Mouse (Mus musculus) MEL (cell line): ENCODE measurements around the gene Fkbp5. TPM values are rescaled to one million over a fixed set of nuclear protein-coding genes. Genes with fewer than 3 reads are reported as not detected.

Experiments used
- DNase-seq: peaks from one replicate; pipeline ENCODE4 v3.0.0; 2011; ENCODE audit warnings: low read depth, low spot score
- H3K27ac ChIP-seq: 2 replicates; pipeline ENCODE4 v1.5.1; 2012; ENCODE audit warnings: low read depth, mild to moderate bottlenecking, control low read depth, low read length, moderate library complexity; ENCODE audit not compliant: control insufficient read depth
- H3K27me3 ChIP-seq, 2 experiments: fragments of 150-350 bp in 1 of 2; sonication (generic) in 1 of 2; 2 replicates each; pipeline ENCODE4 v1.6.1; 2012; ENCODE audit warnings: low read length in 2 of 2, mild to moderate bottlenecking in 2 of 2, improper control_type of control experiment in 1 of 2, moderate library complexity in 1 of 2; ENCODE audit not compliant: insufficient read depth in 2 of 2, control insufficient read depth in 1 of 2
- H3K36me3 ChIP-seq, 2 experiments: 2 replicates each; pipeline ENCODE4 v1.6.1; 2012 to 2014; ENCODE audit warnings: low read length in 2 of 2, improper control_type of control experiment in 1 of 2, inconsistent platforms in 1 of 2, mild to moderate bottlenecking in 1 of 2; ENCODE audit not compliant: insufficient read depth in 2 of 2, control insufficient read depth in 1 of 2
- H3K4me1 ChIP-seq, 2 experiments: fragments of 150-350 bp in 1 of 2; sonication (generic) in 1 of 2; 2 replicates each; pipeline ENCODE4 v1.6.1; 2012; ENCODE audit warnings: low read length in 2 of 2, improper control_type of control experiment in 1 of 2, mild to moderate bottlenecking in 1 of 2; ENCODE audit not compliant: insufficient read depth in 2 of 2, control insufficient read depth in 1 of 2
- H3K4me3 ChIP-seq, 2 experiments: fragments of 150-350 bp in 1 of 2; sonication (generic) in 1 of 2; 2 replicates each; pipeline ENCODE4 v1.5.1; 2012; ENCODE audit warnings: low read depth in 2 of 2, low read length in 2 of 2, mild to moderate bottlenecking in 2 of 2, moderate library complexity in 2 of 2, control low read depth in 1 of 2, improper control_type of control experiment in 1 of 2; ENCODE audit not compliant: control insufficient read depth in 1 of 2, insufficient read depth in 1 of 2
- H3K79me2 ChIP-seq: 2 replicates; pipeline ENCODE4 v1.6.1; 2012; ENCODE audit warnings: mild to moderate bottlenecking, low read length, moderate library complexity; ENCODE audit not compliant: control insufficient read depth, poor library complexity, insufficient read depth
- H3K9ac ChIP-seq: 2 replicates; pipeline ENCODE4 v1.6.1; 2012; ENCODE audit warnings: low read depth, mild to moderate bottlenecking, control low read depth, low read length, moderate library complexity; ENCODE audit not compliant: control insufficient read depth, poor library complexity, severe bottlenecking
- H3K9me3 ChIP-seq: fragments of 150-350 bp; sonication (generic); replicated peaks from 2 replicates; pipeline ENCODE4 v1.6.1; 2012; ENCODE audit warnings: mild to moderate bottlenecking, low read length, improper control_type of control experiment, moderate library complexity; ENCODE audit not compliant: insufficient read depth
- BHLHE40 ChIP-seq: IDR thresholded peaks from 2 replicates; pipeline ENCODE4 v1.6.1; 2012; ENCODE audit warnings: low read depth, mild to moderate bottlenecking, inconsistent platforms, low read length, improper control_type of control experiment, borderline replicate concordance
- CHD2 ChIP-seq: IDR thresholded peaks from 2 replicates; pipeline ENCODE4 v1.6.1; 2011; ENCODE audit warnings: low read length, improper control_type of control experiment
- ELF1 ChIP-seq: IDR thresholded peaks from 2 replicates; pipeline ENCODE4 v1.6.1; 2014; ENCODE audit warnings: low read depth, mild to moderate bottlenecking, inconsistent platforms, low read length, improper control_type of control experiment, moderate library complexity
- MAFK ChIP-seq: IDR thresholded peaks from 2 replicates; pipeline ENCODE4 v1.6.1; 2011; ENCODE audit warnings: low read depth, mild to moderate bottlenecking, low read length, improper control_type of control experiment, borderline replicate concordance
- POLR2A ChIP-seq, 2 experiments: IDR thresholded peaks; 2 replicates each; pipeline ENCODE4 v1.6.1; 2011 to 2012; ENCODE audit warnings: low read length in 2 of 2, mild to moderate bottlenecking in 2 of 2, control low read depth in 1 of 2, improper control_type of control experiment in 1 of 2, low read depth in 1 of 2, moderate library complexity in 1 of 2; ENCODE audit not compliant: control insufficient read depth in 1 of 2, insufficient read depth in 1 of 2, poor library complexity in 1 of 2
- POLR2AphosphoS2 ChIP-seq: IDR thresholded peaks from 2 replicates; pipeline ENCODE4 v1.6.1; 2011; ENCODE audit warnings: low read length, improper control_type of control experiment
- SIN3A ChIP-seq: IDR thresholded peaks from 2 replicates; pipeline ENCODE4 v1.6.1; 2012; ENCODE audit warnings: low read length, improper control_type of control experiment, inconsistent platforms
- TBP ChIP-seq: IDR thresholded peaks from 2 replicates; pipeline ENCODE4 v1.8.0; 2011; ENCODE audit warnings: low read depth, low read length, improper control_type of control experiment
- USF2 ChIP-seq, 2 experiments: IDR thresholded peaks; 2 replicates each; pipeline ENCODE4 v1.6.1; 2011 to 2012; ENCODE audit warnings: improper control_type of control experiment in 2 of 2, low read length in 2 of 2, borderline replicate concordance in 1 of 2, inconsistent platforms in 1 of 2, low read depth in 1 of 2, mild to moderate bottlenecking in 1 of 2; ENCODE audit not compliant: insufficient read depth in 1 of 2
- ZC3H11A ChIP-seq: IDR thresholded peaks from 2 replicates; pipeline ENCODE4 v1.6.1; 2012; ENCODE audit warnings: low read depth, mild to moderate bottlenecking, inconsistent platforms, low read length, improper control_type of control experiment
- ZMIZ1 ChIP-seq: IDR thresholded peaks from 2 replicates; pipeline ENCODE4 v1.6.1; 2012; ENCODE audit warnings: low read depth, mild to moderate bottlenecking, inconsistent platforms, low read length, improper control_type of control experiment, moderate library complexity
- polyA plus RNA-seq, 2 experiments: library from polyadenylated mRNA; stranded (reverse) in 1 of 2; unstranded in 1 of 2; fragments of >175 nt in 1 of 2; fragments of >200 nt in 1 of 2; gene quantifications; 2 replicates each; pipeline versions ENCODE4 v1.2.1 to v1.2.4; 2012; ENCODE audit warnings: low replicate concordance in 2 of 2, low read depth in 1 of 2; ENCODE audit not compliant: insufficient read length in 2 of 2, insufficient read depth in 1 of 2, missing spikeins in 1 of 2
- total RNA-seq: library from RNA; depleted of rRNA; stranded (reverse); fragments of 300-350 nt; gene quantifications from 2 replicates; pipeline ENCODE4 v1.2.3, GENCODE M21; 2012

The Fkbp5 gene
- total and polyA plus RNA-seq, 3 experiments, result 16.6 to 184 (median 44.3) TPM

DNA sequence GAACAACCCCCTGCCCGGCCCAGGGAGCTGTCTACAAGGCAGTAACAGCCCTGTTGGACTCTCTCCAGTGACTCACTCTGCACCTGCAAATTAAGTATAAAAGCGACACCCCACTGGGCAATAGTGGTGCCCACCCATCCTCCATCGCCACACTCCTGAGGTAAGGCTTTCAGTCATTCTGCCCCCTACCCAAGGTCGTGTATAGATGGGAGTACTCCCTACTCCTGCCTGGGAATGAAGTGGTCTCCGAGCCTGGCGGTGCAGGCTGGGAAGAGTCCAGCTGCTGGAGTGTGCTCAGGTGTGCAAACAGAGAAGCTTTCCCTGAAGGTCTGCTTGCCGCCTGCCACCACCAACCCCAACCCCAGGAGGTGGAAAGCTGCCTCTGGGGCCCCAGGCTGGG lies 44.3 kb upstream of the Fkbp5 start:
- Histone ChIP-seq H3K27me3 (peaks cover 0 to 4% of the 10 kb centered on the region in 2 experiments), H3K27ac (no peak overlapping the region), H3K9ac (no peak overlapping the region), H3K79me2 (no peaks in the 10 kb centered on the region), H3K4me1 (peaks cover 0 to 4% of the 10 kb centered on the region in 2 experiments; a peak in 2 of 4 replicates), H3K4me3 (no peak overlapping the region), H3K36me3 (no peaks in the 10 kb centered on the region), H3K9me3 (no peaks in the 10 kb centered on the region)
- no peak for DNase-seq
- TF ChIP-seq ZC3H11A (no peak), ELF1 (no peak), POLR2AphosphoS2 (no peak)

DNA sequence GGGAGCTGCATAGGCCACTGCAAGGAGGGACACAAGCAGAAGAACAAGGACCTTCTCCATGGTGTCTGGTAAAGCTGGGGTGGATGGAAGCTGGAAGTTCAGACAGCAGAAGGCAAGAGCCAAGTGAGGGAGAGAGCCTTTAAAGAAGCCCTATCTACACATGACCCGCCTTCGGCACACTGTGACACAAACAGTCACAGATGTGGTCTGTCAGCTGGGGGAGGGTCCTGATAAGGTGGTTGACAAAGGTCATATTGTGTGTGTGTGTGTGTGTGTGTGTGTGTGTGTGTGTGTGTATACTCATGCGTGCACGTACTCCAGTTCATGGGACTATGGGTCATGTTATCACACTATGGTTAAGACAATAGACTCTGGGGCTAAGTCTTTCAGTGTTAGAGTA lies 43.3 kb upstream of the Fkbp5 start, which contains the start of gene Clps:
TSS of gene Clps (minus strand) at position 169 of the 400 bp plus-strand sequence.
- peaks cover 0 to 4% of the 10 kb centered on the region in 2 experiments for H3K27me3 ChIP-seq
- no peak within 1 kb of the TSS for H3K9ac ChIP-seq
- no peak for TF ChIP-seq ELF1
- TF ChIP-seq CHD2, result no peak
- no peak for TF ChIP-seq USF2 (IDR thresholded peaks at IDR 0.05; ENCODE audit: borderline replicate concordance in 1 of 2, insufficient read depth in 1 of 2, low read depth in 1 of 2, low read length in 2 of 2)
- TF ChIP-seq POLR2A (IDR thresholded peaks at IDR 0.05; ENCODE audit: control insufficient read depth in 1 of 2, insufficient read depth in 1 of 2, low read depth in 1 of 2, low read length in 2 of 2, poor library complexity in 1 of 2), result no peak
- no peak for TF ChIP-seq MAFK
- TF ChIP-seq, all 39 proteins: peak for 0

DNA sequence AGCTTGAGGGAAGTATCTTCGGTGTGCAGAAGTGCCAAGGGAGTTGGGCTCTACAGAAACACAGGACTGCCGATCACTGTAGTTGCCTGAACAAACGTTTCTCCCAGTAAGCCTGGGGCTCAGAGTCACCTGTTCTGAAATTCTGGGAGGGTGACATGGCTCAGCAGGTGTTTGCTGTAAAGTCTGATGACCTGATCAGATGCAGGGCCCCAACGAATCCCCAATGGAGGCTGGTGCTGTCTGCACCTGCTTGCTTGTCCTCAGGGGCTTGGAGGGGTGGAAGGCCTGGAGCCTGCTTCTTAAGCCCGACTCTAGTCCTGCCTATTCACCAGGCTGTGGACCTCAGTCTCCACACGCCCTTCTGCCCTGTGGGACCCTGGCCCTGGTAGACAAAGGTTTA lies 40.4 kb upstream of the Fkbp5 start:
- H3K4me1 ChIP-seq, result peaks cover 0 to 4% of the 10 kb centered on the region in 2 experiments; a peak in 2 of 4 replicates
- TF ChIP-seq TBP, result no peak
- no peak for TF ChIP-seq ZMIZ1
- TF ChIP-seq BHLHE40, result no peak
- no peak for TF ChIP-seq SIN3A
- no peak overlapping the region for H3K9ac ChIP-seq
- no peak overlapping the region for H3K4me3 ChIP-seq
- H3K79me2 ChIP-seq, result no peaks in the 10 kb centered on the region
- no peak overlapping the region for H3K27ac ChIP-seq
- H3K36me3 ChIP-seq, result no peaks in the 10 kb centered on the region; a peak in 1 of 4 replicates
- no peaks in the 10 kb centered on the region; a peak in 3 of 4 replicates for H3K27me3 ChIP-seq
- no peaks in the 10 kb centered on the region for H3K9me3 ChIP-seq
- DNase-seq, result no peak

More for the DNA sequence above, 43.3 kb upstream of the Fkbp5 start, which contains the start of gene Clps:
- Histone ChIP-seq H3K4me1 (peaks cover 0 to 4% of the 10 kb centered on the region in 2 experiments; a peak in 2 of 4 replicates), H3K27ac (no peak within 1 kb of the TSS), H3K4me3 (no peak within 1 kb of the TSS), H3K79me2 (no peaks in the 10 kb centered on the region), H3K9me3 (no peaks in the 10 kb centered on the region), H3K36me3 (no peaks in the 10 kb centered on the region)
- no peak for DNase-seq
